Mouse (Mus musculus) lung, postnatal 0 days (tissue): ENCODE measurements around the gene Gm49721.
"Not testable (repeated sequence)": the region's sequence is repeated elsewhere in the genome, so short reads cannot be mapped to it uniquely, and the experiment has no call there.

Experiments used
- CTCF ChIP-seq: IDR thresholded peaks from 2 replicates; pipeline ENCODE4 v1.5.1; 2016; ENCODE audit warnings: antibody characterized with exemption, mild to moderate bottlenecking
- EP300 ChIP-seq: IDR thresholded peaks from 2 replicates; pipeline ENCODE4 v1.6.1; 2016; ENCODE audit warnings: antibody characterized with exemption, mild to moderate bottlenecking, control low read depth

DNA sequence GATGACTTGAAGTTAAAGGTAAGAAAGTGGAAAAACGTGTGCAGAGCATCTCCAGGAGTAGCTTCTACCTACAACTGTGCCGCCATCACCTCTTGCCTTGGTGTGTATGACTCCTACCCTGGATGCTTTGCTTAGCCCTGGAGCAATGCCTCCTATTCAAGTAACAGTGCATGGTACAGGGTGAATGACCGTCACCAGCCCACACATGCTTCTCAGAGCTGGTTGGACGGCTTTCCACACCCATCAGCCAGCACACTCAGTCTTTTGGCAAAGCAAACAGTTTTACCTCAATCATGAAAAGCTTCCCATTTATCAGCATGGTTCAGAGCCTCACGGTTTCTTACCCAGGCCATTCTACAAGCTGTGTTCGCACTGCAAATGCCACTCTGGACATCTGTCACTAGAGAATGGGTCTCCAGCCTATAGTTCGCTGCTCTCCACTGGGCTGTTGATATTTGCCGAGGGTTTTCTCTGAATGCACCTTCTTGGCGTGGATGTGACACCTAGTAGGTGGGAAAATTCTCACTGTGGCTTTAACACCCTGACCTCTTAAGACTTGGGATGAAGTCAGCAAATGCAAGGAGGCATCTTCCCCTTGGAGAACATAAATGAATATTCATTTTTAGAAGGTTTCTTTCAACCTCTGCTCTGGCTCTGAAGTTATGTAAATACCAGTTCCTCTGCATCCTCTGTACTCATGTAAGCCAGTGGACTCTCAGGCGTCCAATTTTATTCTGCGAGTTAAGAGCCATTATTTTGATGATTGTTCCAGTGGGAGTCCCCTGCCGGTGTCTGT is 23.3 kb downstream of the Gm49721 start:
- not testable (repeated sequence) for TF ChIP-seq CTCF, EP300
